Mouse (Mus musculus): Measurements from ENCODE around the gene Cd300lg.

DNA sequence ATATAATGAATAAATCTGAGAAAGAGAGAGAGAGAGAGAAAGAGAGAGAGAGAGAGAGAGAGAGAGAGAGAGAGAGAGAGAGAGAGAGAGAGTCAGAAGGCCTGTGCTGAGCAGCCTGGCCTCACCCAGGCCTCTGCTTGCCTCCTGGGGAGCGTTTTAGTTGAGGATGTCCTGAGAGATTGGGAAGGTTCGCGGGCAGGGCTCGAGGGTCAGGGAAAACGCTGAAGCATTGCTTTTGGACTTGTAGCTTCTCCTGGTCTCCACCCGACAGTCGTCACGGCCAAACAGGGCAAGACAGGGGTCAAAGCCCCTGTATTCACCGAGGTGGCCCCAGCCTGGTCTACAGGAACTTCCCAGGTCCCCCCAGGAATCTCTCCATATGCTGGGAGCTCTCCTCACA is 5.3 kb downstream of the Cd300lg start:
- TF ChIP-seq CTCF (IDR thresholded peaks at IDR 0.05 in 2 of 3, conservative IDR thresholded peaks at IDR 0.05 in 1 of 3; ENCODE audit: control insufficient read depth in 1 of 3, insufficient read depth in 1 of 3, low read depth in 2 of 3, low read length in 3 of 3, poor library complexity in 1 of 3, severe bottlenecking in 1 of 3), result no peak
- no peak for TF ChIP-seq POLR2AphosphoS5 (IDR thresholded peaks at IDR 0.05; ENCODE audit: borderline replicate concordance, low read depth, low read length)
- TF ChIP-seq POLR2AphosphoS2 (IDR thresholded peaks at IDR 0.05; ENCODE audit: low read length), result no peak
- no peak for TF ChIP-seq SIN3A (IDR thresholded peaks at IDR 0.05; ENCODE audit: low read length)
- no peak for TF ChIP-seq RAD21 (IDR thresholded peaks at IDR 0.05; ENCODE audit: low read depth, low read length)
- no peak for TF ChIP-seq USF1 (IDR thresholded peaks at IDR 0.05; ENCODE audit: low read depth, low read length)
- TF ChIP-seq HCFC1 (IDR thresholded peaks at IDR 0.05; ENCODE audit: low read depth, low read length), result no peak
- no peak for TF ChIP-seq JUND (IDR thresholded peaks at IDR 0.05; ENCODE audit: low read depth, low read length)

All from MEL (cell line).